Mouse (Mus musculus): ENCODE results near the gene Dnaja2. TPM values are rescaled to one million over a fixed set of nuclear protein-coding genes. Genes with fewer than 3 reads are reported as not detected.

Dnaja2 gene
- total RNA-seq, 2 experiments from 2014 or later, result 167 to 191 TPM

DNA sequence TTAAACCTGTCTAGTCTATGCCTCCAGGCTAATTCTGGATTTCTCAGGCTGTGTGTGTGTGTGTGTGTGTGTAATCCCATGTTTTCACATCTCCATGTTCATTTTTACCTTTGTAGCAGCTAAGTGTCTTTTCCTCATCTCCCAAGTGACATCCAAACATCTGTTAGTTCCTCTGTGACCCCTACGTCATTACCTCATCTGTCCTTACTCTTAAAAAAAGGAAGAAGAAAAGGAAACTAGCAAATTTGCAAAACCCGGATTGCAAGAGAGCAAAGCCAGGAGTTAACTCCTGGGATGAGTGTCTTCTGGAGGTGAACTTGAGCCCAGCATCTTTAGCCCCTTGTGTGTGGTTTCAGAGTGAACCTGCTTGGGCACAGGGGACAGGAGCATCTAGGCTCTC is 52.8 kb downstream of the Dnaja2 start:
- DNase-seq (ENCODE audit: low spot score in 2 of 2), result no peak

DNA sequence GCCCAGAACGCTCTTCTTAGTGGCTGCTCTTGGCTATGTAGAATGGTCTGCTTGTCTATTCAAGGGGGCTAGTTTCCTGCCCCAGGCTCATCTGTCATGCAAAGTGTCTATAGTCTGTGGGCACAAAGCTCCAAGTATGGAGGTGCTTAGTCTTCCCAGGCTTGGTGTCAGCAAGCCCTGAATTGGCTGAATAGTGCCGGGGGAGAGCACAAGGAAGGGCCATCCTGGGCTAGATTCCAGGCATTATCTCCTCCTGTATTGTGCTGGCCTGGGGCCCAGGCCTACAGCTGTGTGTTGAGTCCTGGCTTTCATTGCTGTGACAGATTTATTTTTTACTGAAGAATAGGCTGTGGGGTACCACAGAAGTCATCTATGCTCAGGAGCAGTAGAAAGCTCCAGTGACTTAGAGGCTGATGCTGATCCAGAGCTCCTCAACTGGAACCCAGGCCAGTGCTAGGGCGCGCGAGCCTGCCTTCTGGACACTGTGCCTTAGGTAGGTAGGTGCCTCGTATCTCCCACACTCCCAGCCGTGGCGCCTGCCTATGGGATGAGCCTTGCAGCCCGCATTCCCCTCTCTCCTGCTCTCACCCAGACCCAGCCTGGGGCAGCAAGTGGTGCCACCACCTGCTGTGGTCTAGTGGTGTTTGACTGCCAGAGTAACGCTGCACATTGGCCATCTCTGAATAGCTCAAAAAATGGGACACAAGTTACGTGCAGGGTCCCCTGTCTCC is 54.0 kb downstream of the Dnaja2 start:
- DNase-seq (ENCODE audit: low spot score in 2 of 2), result peak; percentile 40 to 60

- no peak for DNase-seq (ENCODE audit: low spot score in 2 of 2)
Observed at GRCm38 (mm10) chr8:85500460-85500859, 54.7 kb downstream of the Dnaja2 start.

DNA sequence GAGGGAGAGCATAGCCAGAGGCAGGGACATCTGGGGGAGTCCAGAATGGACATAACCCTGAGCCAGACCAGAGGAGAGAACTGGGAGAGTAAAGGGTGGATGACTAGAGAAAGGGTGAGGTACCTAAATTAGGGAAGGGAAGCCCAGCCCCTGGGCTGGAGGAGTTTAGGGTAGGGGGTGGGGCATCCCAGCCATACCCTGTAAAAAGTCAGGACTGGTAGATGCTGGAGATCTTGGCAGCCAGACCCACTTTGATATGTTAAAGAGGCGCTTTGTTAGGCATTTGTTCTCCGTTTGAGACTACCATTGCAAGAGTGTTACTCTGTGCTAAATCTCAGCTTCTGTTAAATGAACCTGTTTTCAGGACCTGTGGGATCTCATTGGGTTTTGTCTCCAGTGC is 56.6 kb downstream of the Dnaja2 start:
- no peak for DNase-seq (ENCODE audit: low spot score in 2 of 2)

GRCm38 (mm10) chr8:85496778-85497177 is 58.4 kb downstream of the Dnaja2 start:
- no peak for DNase-seq (ENCODE audit: low spot score in 2 of 2)

GRCm38 (mm10) chr8:85496125-85496524 is 59.0 kb downstream of the Dnaja2 start:
- DNase-seq (ENCODE audit: low spot score in 2 of 2), result no peak

DNA sequence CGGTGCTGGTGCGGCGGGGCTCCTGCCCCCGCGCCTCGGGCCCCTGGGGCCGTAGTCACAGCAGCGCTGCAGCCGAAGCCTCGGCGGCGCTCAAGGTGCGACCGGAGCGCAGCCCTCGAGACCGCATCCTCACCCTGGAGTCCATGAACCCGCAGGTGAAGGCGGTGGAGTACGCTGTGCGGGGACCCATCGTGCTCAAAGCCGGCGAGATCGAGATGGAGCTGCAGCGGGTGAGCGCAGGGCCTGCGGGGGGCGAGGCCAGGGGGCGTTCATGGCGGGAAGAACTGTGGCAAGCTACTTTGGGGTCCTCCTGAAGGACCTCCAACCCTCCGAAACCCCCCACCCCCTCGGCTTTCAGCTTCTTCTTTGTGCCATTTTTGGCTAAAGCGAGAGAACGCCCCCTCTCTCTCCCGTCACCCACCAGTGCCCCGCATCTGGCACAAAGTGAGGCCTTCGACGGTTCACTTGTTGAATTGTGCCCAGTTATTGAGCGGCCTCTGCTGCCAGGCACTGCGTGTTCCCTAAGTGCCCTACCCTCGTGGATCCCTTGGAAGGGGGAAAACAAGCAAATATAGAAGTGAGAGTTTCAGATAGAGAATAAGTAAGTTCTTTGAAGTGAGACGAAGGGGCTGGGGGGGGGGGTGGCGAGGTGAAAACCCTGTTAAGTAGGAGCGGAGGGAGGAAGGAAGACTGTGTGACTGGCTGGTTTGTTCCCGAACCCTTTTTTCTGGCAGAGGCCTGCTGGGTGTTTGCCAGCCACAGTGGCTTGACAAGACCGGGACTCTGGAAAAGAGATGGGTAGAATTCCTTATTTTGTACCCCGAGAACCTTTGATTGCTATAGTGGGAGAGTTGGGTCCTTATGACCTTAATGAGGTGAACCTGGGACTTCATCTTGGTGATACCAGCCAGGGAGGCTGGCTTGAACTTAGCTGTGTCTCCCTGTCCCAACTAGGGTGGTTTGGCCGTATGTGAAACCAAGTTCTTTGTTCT is 61.9 kb downstream of the Dnaja2 start:
- DNase-seq (ENCODE audit: low spot score in 2 of 2), result peak; percentile 65 to 70

GRCm38 (mm10) chr8:85492125-85492875 is 62.8 kb downstream of the Dnaja2 start, which contains the start of gene Gpt2:
Gene Gpt2, plus strand, starts transcription at chr8:85492576.
- peak; percentile 91 to 93 for DNase-seq (ENCODE audit: low spot score in 2 of 2)

DNA sequence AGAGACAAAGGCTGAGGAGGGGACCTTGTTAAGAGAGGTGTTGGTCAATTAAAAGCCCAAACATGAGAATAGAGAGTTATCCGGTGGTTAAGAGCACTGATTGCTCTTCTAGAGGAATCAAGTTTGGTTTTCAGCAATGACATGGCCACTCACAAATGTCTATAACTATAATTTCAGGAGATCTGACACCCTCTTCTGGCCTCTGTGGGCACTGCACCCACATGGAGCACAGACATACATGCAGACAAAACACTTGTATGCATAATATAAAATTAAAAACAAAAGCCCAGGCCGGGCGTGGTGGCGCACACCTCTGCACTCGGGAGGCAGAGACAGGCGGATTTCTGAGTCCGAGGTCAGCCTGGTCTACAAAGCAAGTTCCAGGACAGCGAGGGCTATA is 65.6 kb downstream of the Dnaja2 start:
- no peak for DNase-seq (ENCODE audit: low spot score in 2 of 2)

GRCm38 (mm10) chr8:85488631-85489030 is 66.5 kb downstream of the Dnaja2 start:
- no peak for DNase-seq (ENCODE audit: low spot score in 2 of 2)

GRCm38 (mm10) chr8:85487906-85488620 is 67.1 kb downstream of the Dnaja2 start:
- DNase-seq (ENCODE audit: low spot score in 2 of 2), result no peak

Other genes starting within 250 kb of the Dnaja2 start
- under 1 TPM; 0.36 to 0.39 TPM for gene Mylk3, start 169.0 kb downstream of the Dnaja2 start, total RNA-seq (2021)
- 10 to 100 TPM; 26.2 to 29.3 TPM for gene 4921524J17Rik, start 122.5 kb downstream of the Dnaja2 start, total RNA-seq (2021)
- gene Gpt2, start 62.8 kb downstream of the Dnaja2 start, total RNA-seq (2021), result 10 to 100 TPM; 51.9 to 58.7 TPM
- gene Neto2, start 145.6 kb upstream of the Dnaja2 start, total RNA-seq (2021), result 10 to 100 TPM; 80.6 to 82.4 TPM

All from layer of hippocampus, postnatal 10 days (tissue).